Mouse (Mus musculus): ENCODE measurements at regions not wholly inside any gene's neighbourhood (a gene's known extent, or its start where the extent isn't known, plus 50 kb on each side); places are given as distances from the start of the nearest gene placed in this dataset.

- Histone ChIP-seq H3K9me3 (ENCODE audit: control insufficient read depth, low read length) (no peaks in the 10 kb centered on the region), H3K9ac (ENCODE audit: low read depth, low read length) (no peak overlapping the region), H3K27me3 (replicated peaks; ENCODE audit: control insufficient read depth, insufficient read depth, low read length) (no peaks in the 10 kb centered on the region), H3K4me1 (ENCODE audit: control insufficient read depth, insufficient read depth, low read length) (peaks cover 4% of the 10 kb centered on the region; the same call in 1 of the 2 replicates), H3K36me3 (ENCODE audit: control insufficient read depth, insufficient read depth, low read length) (no peaks in the 10 kb centered on the region), H3K27ac (ENCODE audit: low read length) (no peak overlapping the region), H3K4me2 (ENCODE audit: low read depth, low read length) (no peak overlapping the region), H3K4me3 (ENCODE audit: low read length) (no peak overlapping the region)
- ATAC-seq = no peak
- 42% methylated on average over 11 of the region's 11 CpGs for WGBS
Measured at GRCm38 (mm10) chr7:134497219-134497618, 111.8 kb upstream of the D7Ertd443e start.

DNA sequence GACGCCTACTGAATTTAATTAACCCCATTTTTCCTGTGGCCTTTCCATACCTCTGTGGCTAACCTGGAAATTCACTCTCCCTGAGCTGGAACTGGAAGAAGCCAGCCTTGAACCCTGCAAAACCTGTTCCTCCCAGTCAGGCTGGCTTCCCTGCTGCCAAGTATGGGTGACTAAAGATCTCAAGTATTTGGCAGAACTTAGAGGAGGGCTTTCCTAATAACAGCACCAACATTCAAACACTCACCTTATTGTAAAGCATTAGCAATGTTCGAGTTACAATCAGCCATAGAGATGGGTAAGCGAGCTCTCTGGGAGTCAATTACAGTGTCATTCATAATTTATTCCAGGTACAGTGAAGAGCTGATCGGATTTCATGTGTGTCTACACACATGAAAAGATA is 112.4 kb upstream of the D7Ertd443e start:
- no peak overlapping the region for H3K4me3 ChIP-seq (ENCODE audit: low read length)
- no peak overlapping the region for H3K9ac ChIP-seq (ENCODE audit: low read depth, low read length)
- no peaks in the 10 kb centered on the region for H3K9me3 ChIP-seq (ENCODE audit: control insufficient read depth, low read length)
- H3K4me2 ChIP-seq (ENCODE audit: low read depth, low read length) = no peak overlapping the region
- WGBS = 65% methylated on average over 4 of the region's 4 CpGs
- peaks cover 4% of the 10 kb centered on the region; the same call in 1 of the 2 replicates for H3K4me1 ChIP-seq (ENCODE audit: control insufficient read depth, insufficient read depth, low read length)
- ATAC-seq = no peak
- H3K27me3 ChIP-seq (replicated peaks; ENCODE audit: control insufficient read depth, insufficient read depth, low read length) = no peaks in the 10 kb centered on the region
- H3K27ac ChIP-seq (ENCODE audit: low read length) = no peak overlapping the region
- no peaks in the 10 kb centered on the region for H3K36me3 ChIP-seq (ENCODE audit: control insufficient read depth, insufficient read depth, low read length)

GRCm38 (mm10) chr7:134498716-134499115 is 113.3 kb upstream of the D7Ertd443e start:
- H3K9ac ChIP-seq (ENCODE audit: low read depth, low read length) = no peak overlapping the region
- H3K4me2 ChIP-seq (ENCODE audit: low read depth, low read length) = no peak overlapping the region
- 47% methylated on average over 9 of the region's 9 CpGs for WGBS
- ATAC-seq = no peak
- H3K27ac ChIP-seq (ENCODE audit: low read length) = no peak overlapping the region
- H3K9me3 ChIP-seq (ENCODE audit: control insufficient read depth, low read length) = no peaks in the 10 kb centered on the region
- H3K4me1 ChIP-seq (ENCODE audit: control insufficient read depth, insufficient read depth, low read length) = peaks cover 4% of the 10 kb centered on the region; the same call in 1 of the 2 replicates
- no peaks in the 10 kb centered on the region for H3K27me3 ChIP-seq (replicated peaks; ENCODE audit: control insufficient read depth, insufficient read depth, low read length)
- H3K4me3 ChIP-seq (ENCODE audit: low read length) = no peak overlapping the region
- H3K36me3 ChIP-seq (ENCODE audit: control insufficient read depth, insufficient read depth, low read length) = no peaks in the 10 kb centered on the region

DNA sequence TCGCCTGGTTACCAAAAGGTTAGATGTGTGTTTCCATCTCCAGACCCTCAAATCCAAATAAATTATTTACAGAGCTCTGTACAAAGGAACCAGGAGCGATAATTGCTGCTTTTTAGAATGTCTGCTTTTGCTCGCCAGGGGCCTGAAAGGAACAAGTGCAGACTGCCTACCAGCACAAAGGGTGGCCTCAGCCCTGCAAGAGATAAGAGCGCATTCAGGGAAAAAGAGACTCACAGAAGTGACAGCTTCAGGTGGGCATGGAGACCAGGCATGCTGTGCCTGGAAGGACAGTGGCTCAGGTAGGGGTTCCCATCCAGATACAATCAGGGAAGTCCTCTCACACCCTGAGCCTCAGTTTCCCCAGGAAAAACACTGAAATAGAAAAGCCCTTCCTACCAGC is 114.0 kb upstream of the D7Ertd443e start:
- 35% methylated on average over 4 of the region's 4 CpGs for WGBS
- no peaks in the 10 kb centered on the region for H3K27me3 ChIP-seq (replicated peaks; ENCODE audit: control insufficient read depth, insufficient read depth, low read length)
- no peaks in the 10 kb centered on the region for H3K9me3 ChIP-seq (ENCODE audit: control insufficient read depth, low read length)
- H3K36me3 ChIP-seq (ENCODE audit: control insufficient read depth, insufficient read depth, low read length) = no peaks in the 10 kb centered on the region
- H3K4me1 ChIP-seq (ENCODE audit: control insufficient read depth, insufficient read depth, low read length) = peaks cover 4% of the 10 kb centered on the region; the same call in 1 of the 2 replicates
- H3K4me2 ChIP-seq (ENCODE audit: low read depth, low read length) = no peak overlapping the region
- H3K27ac ChIP-seq (ENCODE audit: low read length) = no peak overlapping the region
- no peak overlapping the region for H3K9ac ChIP-seq (ENCODE audit: low read depth, low read length)
- H3K4me3 ChIP-seq (ENCODE audit: low read length) = no peak overlapping the region
- ATAC-seq = 0 out of 2 replicates have a peak, but pooled peaks have one; percentile 46

DNA sequence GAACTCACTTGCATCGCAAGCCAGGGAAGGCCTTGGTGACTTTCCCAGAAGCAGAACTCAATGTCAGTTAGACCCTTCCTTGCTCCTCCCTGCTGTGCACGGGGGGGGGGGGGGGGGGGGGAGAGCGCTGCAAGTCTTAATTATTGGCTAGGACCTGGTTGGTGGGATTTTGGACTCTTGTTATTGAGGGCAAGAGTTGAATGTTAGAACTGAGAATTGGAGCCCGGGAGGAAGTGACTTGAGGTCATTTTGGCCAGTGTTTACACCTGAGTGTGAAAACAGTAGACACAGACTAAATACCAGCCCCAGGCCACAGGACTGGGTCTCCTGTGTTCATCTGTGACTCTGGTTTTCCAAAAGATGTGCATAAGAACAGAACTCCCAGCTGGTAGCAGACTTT is 114.7 kb upstream of the D7Ertd443e start:
- no peak overlapping the region for H3K9ac ChIP-seq (ENCODE audit: low read depth, low read length)
- no peaks in the 10 kb centered on the region for H3K36me3 ChIP-seq (ENCODE audit: control insufficient read depth, insufficient read depth, low read length)
- peaks cover 4% of the 10 kb centered on the region; the same call in 1 of the 2 replicates for H3K4me1 ChIP-seq (ENCODE audit: control insufficient read depth, insufficient read depth, low read length)
- 58% methylated on average over 4 of the region's 4 CpGs for WGBS
- no peak overlapping the region for H3K27ac ChIP-seq (ENCODE audit: low read length)
- no peaks in the 10 kb centered on the region for H3K27me3 ChIP-seq (replicated peaks; ENCODE audit: control insufficient read depth, insufficient read depth, low read length)
- H3K4me3 ChIP-seq (ENCODE audit: low read length) = no peak overlapping the region
- H3K4me2 ChIP-seq (ENCODE audit: low read depth, low read length) = no peak overlapping the region
- ATAC-seq = no peak
- no peaks in the 10 kb centered on the region for H3K9me3 ChIP-seq (ENCODE audit: control insufficient read depth, low read length)

DNA sequence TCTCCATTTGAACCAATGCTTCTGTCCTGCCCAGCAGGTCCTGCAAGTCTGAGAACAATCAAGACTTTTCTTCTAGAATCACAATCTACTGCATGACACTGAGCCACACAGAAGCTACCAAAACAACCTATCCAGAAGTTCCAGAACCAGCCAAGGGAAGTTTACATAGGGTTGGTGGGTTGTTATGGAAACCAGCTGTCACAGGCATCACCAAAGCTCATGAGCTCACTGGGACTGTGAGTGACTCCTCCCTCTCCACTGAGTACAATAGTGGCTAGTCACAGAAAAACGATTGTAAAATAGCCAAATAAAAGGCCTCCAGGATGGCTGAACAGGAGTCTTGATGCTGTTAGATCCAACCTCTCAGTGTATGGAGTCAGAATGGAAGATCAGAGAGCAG is 115.6 kb upstream of the D7Ertd443e start:
- Histone ChIP-seq H3K36me3 (ENCODE audit: control insufficient read depth, insufficient read depth, low read length) (no peaks in the 10 kb centered on the region), H3K9ac (ENCODE audit: low read depth, low read length) (no peak overlapping the region), H3K4me2 (ENCODE audit: low read depth, low read length) (no peak overlapping the region), H3K27me3 (replicated peaks; ENCODE audit: control insufficient read depth, insufficient read depth, low read length) (no peaks in the 10 kb centered on the region), H3K4me1 (ENCODE audit: control insufficient read depth, insufficient read depth, low read length) (peaks cover 4% of the 10 kb centered on the region; the same call in 1 of the 2 replicates), H3K4me3 (ENCODE audit: low read length) (no peak overlapping the region), H3K9me3 (ENCODE audit: control insufficient read depth, low read length) (no peaks in the 10 kb centered on the region), H3K27ac (ENCODE audit: low read length) (no peak overlapping the region)
- no peak for ATAC-seq
- 14% methylated on average over 1 of the region's 1 CpGs for WGBS

DNA sequence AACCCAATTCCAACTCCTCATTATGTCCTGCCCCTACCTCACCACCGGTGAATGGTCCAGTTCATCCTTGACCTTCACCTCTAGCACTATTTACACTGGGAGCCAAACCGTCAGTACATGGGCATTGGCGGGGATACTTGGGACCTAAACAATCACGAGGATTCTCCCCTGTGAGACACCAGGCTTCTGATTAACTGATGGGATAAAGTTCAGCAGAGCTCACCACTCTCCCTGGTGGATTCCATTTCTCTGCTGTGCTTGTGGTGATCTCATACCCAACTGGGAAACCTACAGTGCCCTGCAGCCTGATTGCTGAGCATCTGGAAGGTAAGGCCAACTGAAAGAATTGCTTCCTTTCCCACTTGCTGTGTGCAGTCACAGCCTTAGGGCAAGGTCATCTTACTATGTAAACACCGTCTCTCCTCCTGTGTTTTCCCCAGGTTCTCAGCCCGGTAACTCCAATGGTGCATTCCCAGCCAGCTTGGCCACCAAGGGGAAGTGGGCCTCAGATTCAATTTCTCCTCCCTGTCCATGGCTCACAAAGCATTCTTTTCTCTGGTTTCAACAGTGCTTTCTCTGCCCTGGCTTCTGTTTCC is 125.0 kb upstream of the D7Ertd443e start:
- Histone ChIP-seq H3K27me3 (replicated peaks; ENCODE audit: control insufficient read depth, insufficient read depth, low read length) (no peaks in the 10 kb centered on the region), H3K27ac (ENCODE audit: low read length) (no peak overlapping the region), H3K4me2 (ENCODE audit: low read depth, low read length) (no peak overlapping the region), H3K4me1 (ENCODE audit: control insufficient read depth, insufficient read depth, low read length) (no peaks in the 10 kb centered on the region), H3K9me3 (ENCODE audit: control insufficient read depth, low read length) (no peaks in the 10 kb centered on the region), H3K4me3 (ENCODE audit: low read length) (no peak overlapping the region), H3K36me3 (ENCODE audit: control insufficient read depth, insufficient read depth, low read length) (no peaks in the 10 kb centered on the region), H3K9ac (ENCODE audit: low read depth, low read length) (no peak overlapping the region)
- ATAC-seq = no peak
- 58% methylated on average over 6 of the region's 6 CpGs for WGBS

GRCm38 (mm10) chr7:134519372-134519975 is 134.0 kb upstream of the D7Ertd443e start:
- no peak for ATAC-seq
- WGBS = 68% methylated on average over 9 of the region's 9 CpGs
- no peak overlapping the region for H3K27ac ChIP-seq (ENCODE audit: low read length)
- H3K27me3 ChIP-seq (replicated peaks; ENCODE audit: control insufficient read depth, insufficient read depth, low read length) = no peaks in the 10 kb centered on the region
- H3K36me3 ChIP-seq (ENCODE audit: control insufficient read depth, insufficient read depth, low read length) = no peaks in the 10 kb centered on the region
- no peaks in the 10 kb centered on the region for H3K4me1 ChIP-seq (ENCODE audit: control insufficient read depth, insufficient read depth, low read length)
- H3K9ac ChIP-seq (ENCODE audit: low read depth, low read length) = no peak overlapping the region
- H3K9me3 ChIP-seq (ENCODE audit: control insufficient read depth, low read length) = no peaks in the 10 kb centered on the region
- no peak overlapping the region for H3K4me3 ChIP-seq (ENCODE audit: low read length)
- H3K4me2 ChIP-seq (ENCODE audit: low read depth, low read length) = no peak overlapping the region

DNA sequence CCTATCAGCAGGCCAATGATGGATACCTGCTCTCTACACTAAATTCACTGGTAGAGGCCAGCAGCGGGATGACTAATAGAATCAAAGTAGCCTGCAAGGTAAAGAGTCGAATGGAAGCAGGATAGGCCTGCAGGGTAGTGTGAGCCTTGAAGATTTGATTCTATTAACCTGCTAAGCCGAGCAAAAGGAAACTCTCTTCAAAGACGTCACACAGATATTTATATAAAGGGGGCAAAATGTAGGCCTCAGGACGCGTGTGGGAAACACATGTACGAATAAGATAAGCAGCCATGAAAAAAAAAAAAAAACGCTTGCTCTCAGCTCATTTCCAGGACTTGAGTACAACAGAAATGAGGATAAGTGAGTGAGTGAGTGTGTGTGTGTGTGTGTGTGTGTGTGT is 138.4 kb upstream of the D7Ertd443e start:
- Histone ChIP-seq H3K36me3 (ENCODE audit: control insufficient read depth, insufficient read depth, low read length) (no peaks in the 10 kb centered on the region), H3K9ac (ENCODE audit: low read depth, low read length) (no peak overlapping the region), H3K4me1 (ENCODE audit: control insufficient read depth, insufficient read depth, low read length) (no peaks in the 10 kb centered on the region), H3K4me2 (ENCODE audit: low read depth, low read length) (no peak overlapping the region), H3K27me3 (replicated peaks; ENCODE audit: control insufficient read depth, insufficient read depth, low read length) (no peaks in the 10 kb centered on the region), H3K4me3 (ENCODE audit: low read length) (no peak overlapping the region), H3K27ac (ENCODE audit: low read length) (no peak overlapping the region), H3K9me3 (ENCODE audit: control insufficient read depth, low read length) (no peaks in the 10 kb centered on the region)
- 66% methylated on average over 8 of the region's 8 CpGs for WGBS
- ATAC-seq = no peak

GRCm38 (mm10) chr7:134525041-134525440 is 139.6 kb upstream of the D7Ertd443e start:
- Histone ChIP-seq H3K9me3 (ENCODE audit: control insufficient read depth, low read length) (no peaks in the 10 kb centered on the region), H3K36me3 (ENCODE audit: control insufficient read depth, insufficient read depth, low read length) (no peaks in the 10 kb centered on the region), H3K27ac (ENCODE audit: low read length) (no peak overlapping the region), H3K27me3 (replicated peaks; ENCODE audit: control insufficient read depth, insufficient read depth, low read length) (no peaks in the 10 kb centered on the region), H3K4me3 (ENCODE audit: low read length) (no peak overlapping the region), H3K4me2 (ENCODE audit: low read depth, low read length) (no peak overlapping the region), H3K9ac (ENCODE audit: low read depth, low read length) (no peak overlapping the region), H3K4me1 (ENCODE audit: control insufficient read depth, insufficient read depth, low read length) (no peaks in the 10 kb centered on the region)
- ATAC-seq = no peak
- WGBS = 85% methylated on average over 1 of the region's 1 CpGs

Measured in intestine, embryonic 16.5 days (tissue).